Mouse (Mus musculus) activated CD4-positive, CD25-positive, alpha-beta regulatory T cell (primary cell): ENCODE results near the gene Gm5127. TPM values are rescaled to one million over a fixed set of nuclear protein-coding genes. Genes with fewer than 3 reads are reported as not detected.

Experiments used
- polyA plus RNA-seq, 2 experiments: library from polyadenylated mRNA; unstranded; fragments of 100-300 nt; shearing (Covaris generic); gene quantifications; one replicate each; pipeline ENCODE4 v1.2.1; 2017

Gm5127 gene
- polyA plus RNA-seq = 1 to 10 TPM; 2.8 to 3.0 TPM

DNA sequence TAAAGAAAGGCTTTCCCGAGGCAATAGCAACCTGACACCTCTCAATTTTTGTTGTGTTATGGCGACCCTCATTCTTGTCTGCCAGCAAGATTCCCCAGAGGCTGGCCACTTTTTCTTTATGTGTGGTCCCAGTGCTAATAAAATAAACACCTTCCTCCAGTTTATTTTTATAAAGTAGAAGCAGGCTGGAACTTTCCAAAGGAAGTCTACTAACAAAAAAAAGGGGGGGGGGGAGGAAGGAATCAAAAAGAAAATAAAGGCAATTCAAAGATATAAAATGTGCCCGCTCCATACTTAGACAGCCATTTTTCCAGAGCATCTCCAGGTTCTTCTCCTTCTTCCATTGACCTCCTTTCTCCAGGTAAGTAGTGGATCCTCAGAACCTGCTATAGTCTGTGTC is at the start of gene Gm5127:
TSS of gene Gm5127 (plus strand) at position 301 of the 400 bp plus-strand sequence.

DNA sequence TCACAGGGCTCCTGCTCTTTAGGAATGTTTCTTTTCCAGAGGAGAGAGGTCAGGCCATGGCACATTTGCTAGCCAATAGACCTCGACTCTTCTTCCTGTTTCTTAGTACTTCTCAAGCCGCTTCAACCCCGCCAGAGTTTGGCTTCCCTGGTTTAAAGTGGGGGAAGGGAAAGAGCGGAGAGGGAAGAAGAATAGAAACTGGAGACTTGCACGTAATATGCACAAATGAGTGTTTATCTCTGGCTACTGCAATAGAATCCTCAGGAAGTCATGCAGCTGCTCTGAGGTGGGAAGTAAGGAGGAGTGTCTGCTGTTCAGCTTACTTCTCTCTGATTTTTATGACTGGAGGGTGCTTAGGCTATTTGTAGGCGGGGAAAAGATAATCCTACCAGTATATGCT is 20.4 kb downstream of the Gm5127 start, which contains the start of gene Cysltr1:
TSS of gene Cysltr1 (minus strand) at position 294 of the 400 bp plus-strand sequence.

Other genes starting within 250 kb of the Gm5127 start
- gene Fndc3c1, start 97.8 kb upstream of the Gm5127 start, polyA plus RNA-seq = not detected
- gene Cysltr1, start 20.5 kb downstream of the Gm5127 start, polyA plus RNA-seq = 10 to 100 TPM in 1 of 2 experiments, 1 to 10 TPM in 1; 4.4 to 13.3 TPM